Mouse (Mus musculus) lung, postnatal 36 days (tissue): ENCODE results near the gene Zfp507.

ENCODE experiments used
- DNase-seq: peaks from one replicate; pipeline ENCODE4 v3.0.0; 2022; ENCODE audit warnings: mixed read lengths

Zfp507 gene

DNA sequence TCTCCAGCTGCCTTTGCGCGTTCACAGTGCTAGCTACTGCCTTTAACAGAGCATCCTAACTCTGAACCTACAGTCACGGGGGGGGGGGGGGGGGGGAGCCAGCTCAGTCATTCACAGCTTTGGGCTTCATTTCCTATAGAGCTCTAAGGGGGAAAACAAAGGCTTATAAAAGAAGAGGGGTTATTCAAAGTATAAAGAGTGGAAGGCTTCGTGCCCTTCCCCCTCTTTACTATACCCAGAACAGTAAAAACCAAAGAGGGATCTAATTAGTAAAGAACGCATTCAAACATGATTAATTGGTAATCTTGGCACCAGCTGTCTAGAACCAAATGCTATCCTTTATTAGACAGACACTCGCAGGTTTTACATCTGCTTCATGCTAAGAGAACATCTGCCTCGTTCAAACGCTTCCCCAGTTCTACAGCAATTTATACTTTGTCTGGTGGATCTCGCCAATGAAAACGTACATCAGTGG lies 70.2 kb downstream of the Zfp507 start:
- DNase-seq, result no peak

GRCm38 (mm10) chr7:35729621-35730031 lies 73.2 kb downstream of the Zfp507 start:
- DNase-seq, result peak; percentile 42

- no peak for DNase-seq
Observed at GRCm38 (mm10) chr7:35728376-35728775, 74.4 kb downstream of the Zfp507 start.

GRCm38 (mm10) chr7:35723035-35723434 lies 79.8 kb downstream of the Zfp507 start:
- DNase-seq, result no peak
